Mouse (Mus musculus): ENCODE results near the gene Alpk1.

- TF ChIP-seq CTCF (IDR thresholded peaks at IDR 0.05; ENCODE audit: borderline replicate concordance, control insufficient read depth, extremely low read depth, insufficient read depth, low read length, poor library complexity) (no peak), POLR2A (IDR thresholded peaks at IDR 0.05; ENCODE audit: control insufficient read depth, extremely low read depth, insufficient read depth, low read length, poor library complexity) (no peak)
Observed at GRCm38 (mm10) chr3:127764541-127764940, 15.8 kb downstream of the Alpk1 start.
